Mouse (Mus musculus): ENCODE data around the gene Gm45337.
"Not testable (repeated sequence)": the region's sequence is repeated elsewhere in the genome, so short reads cannot be mapped to it uniquely, and the experiment has no call there.

Gene Gm45337

DNA sequence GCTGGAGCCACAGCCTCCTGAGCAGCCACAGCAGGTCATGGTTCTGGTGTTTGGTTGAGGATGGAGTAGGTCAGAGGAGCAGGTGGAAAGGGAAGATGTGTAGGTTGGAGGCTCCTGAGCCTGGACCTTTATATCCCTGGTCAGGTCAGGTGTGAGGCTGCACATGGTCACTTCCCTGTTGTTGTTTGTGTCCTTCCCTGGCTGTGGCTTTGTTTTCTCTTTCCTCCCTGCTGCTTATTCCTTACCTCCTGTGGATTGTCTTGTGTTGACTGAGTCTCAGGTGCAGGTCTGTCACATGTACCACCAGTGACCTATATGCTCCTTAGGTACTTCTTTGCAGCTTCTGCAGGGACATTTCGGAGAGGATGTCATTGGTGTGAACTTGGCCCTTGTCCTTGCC is at the start of gene Gm45337:
Gene Gm45337, minus strand, starts transcription at position 101 of the 400 bp plus-strand sequence.
- no peak for DNase-seq

- no peak for DNase-seq
These were observed 45.9 kb upstream of the Gm45337 start, which contains the start of gene Gm10153 for GRCm38 (mm10) chr7:142190289-142190688. Gene Gm10153, minus strand, starts transcription at chr7:142190389.

DNA sequence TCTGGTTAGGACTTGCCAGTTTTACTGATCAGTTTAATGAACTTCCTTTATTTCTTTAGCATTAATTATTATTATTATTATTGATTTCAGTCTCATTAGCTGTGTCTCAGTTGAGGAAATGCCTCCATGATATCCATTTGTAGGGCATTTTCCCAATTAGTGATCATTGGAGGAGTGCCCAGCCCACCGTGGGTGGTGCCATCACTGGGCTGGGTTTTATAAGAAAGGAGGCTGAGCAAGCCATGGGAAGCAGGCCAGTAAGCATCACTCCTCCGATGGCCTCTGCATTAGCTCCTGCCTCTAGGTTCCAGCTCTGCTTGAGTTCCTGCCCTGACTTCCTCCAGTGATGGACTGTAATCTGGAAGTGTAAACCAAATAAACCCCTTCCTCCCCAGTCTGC is 43.7 kb upstream of the Gm45337 start:
- no peak for DNase-seq

DNA sequence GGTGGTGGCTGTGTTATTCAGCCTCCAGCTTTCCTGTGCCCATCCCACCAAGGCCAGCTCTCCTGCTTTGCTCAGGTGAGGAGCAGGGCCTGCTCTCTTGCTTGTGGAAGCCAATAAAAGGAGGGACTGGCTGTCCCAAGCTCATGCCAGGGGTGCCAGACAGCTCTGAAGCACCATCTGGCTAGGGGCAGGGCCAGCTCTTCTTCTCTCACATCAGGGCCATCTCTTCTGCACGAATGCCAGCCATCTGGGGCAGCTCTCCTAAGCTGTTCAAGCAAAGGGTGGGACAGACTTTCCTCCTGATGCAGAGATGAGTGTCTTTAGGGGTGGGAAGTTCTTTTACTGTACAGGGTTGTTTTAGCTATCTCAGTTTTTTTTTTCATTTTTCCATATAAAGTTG is 36.6 kb upstream of the Gm45337 start:
- DNase-seq: no peak

- DNase-seq: no peak
These were observed 34.3 kb upstream of the Gm45337 start for GRCm38 (mm10) chr7:142178685-142179084.

DNA sequence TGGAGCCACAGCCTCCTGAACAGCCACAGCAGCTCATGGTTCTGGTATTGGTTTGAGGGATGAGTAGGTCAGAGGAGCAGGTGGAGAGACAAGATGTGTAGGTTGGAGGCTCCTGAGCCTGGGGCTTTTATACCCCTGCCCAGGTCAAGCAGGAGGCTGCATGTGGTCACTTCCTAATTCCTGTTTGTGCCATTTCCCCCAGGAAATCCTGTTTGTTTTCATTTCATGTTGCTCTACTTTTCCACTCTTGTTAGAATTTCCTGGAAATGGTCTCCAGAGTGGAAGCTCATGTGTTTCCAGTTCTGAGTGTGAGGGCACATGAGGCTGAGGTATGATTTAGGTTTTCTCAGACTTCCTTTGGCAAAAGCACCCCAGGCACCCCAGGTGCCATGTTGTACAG is 31.5 kb upstream of the Gm45337 start, which contains the start of gene Krtap5-2:
Gene Krtap5-2, minus strand, starts transcription at position 101 of the 400 bp plus-strand sequence.
- not testable (repeated sequence) for DNase-seq

DNA sequence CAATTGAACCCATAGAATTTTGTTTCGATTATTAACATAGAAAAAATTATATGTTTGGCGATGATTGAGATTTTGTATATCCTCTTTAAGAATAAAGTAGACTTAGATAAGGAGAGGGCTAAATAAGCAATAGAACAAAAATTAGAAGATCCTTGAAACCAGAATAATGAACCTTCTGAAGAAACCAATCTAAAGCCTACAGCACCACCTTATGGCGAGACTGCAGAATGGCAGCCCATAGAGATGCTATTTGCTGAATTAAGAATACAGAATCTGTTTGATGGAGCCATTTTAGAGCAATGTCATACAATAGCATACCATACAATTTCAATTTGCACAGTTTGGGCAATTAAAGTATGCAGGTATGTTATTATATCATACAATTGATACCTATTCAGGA is 25.4 kb upstream of the Gm45337 start:
- no peak for DNase-seq

DNA sequence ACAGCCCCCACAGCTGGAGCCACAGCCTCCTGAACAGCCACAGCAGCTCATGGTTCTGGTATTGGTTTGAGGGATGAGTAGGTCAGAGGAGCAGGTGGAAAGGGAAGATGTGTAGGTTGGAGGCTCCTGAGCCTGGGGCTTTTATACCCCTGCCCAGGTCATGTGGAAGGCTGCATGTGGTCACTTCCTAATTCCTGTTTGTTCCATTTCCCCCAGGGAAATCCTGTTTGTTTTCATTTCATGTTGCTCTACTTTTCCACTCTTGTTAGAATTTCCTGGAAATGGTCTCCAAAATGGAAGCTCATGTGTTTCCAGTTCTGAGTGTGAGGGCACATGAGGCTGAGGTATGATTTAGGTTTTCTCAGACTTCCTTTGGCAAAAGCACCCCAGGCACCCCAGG is 21.2 kb upstream of the Gm45337 start, which contains the start of gene Gm4553:
Gene Gm4553, minus strand, starts transcription at position 101 of the 400 bp plus-strand sequence.
- not testable (repeated sequence) for DNase-seq

- no peak for DNase-seq
These were observed 15.0 kb upstream of the Gm45337 start for GRCm38 (mm10) chr7:142159366-142159765.

- not testable (repeated sequence) for DNase-seq
These were observed 12.6 kb upstream of the Gm45337 start, which contains the start of gene Gm29735 for GRCm38 (mm10) chr7:142157013-142157412. Gene Gm29735, minus strand, starts transcription at chr7:142157113.

GRCm38 (mm10) chr7:142155308-142155707 is 10.9 kb upstream of the Gm45337 start:
- no peak for DNase-seq

- no peak for DNase-seq
These were observed 7.8 kb upstream of the Gm45337 start for GRCm38 (mm10) chr7:142152191-142152590.

GRCm38 (mm10) chr7:142148633-142149032 is 4.2 kb upstream of the Gm45337 start:
- DNase-seq: no peak

- DNase-seq: peak; percentile 39 to 42
These were observed 1.6 kb upstream of the Gm45337 start for GRCm38 (mm10) chr7:142146033-142146432.

DNA sequence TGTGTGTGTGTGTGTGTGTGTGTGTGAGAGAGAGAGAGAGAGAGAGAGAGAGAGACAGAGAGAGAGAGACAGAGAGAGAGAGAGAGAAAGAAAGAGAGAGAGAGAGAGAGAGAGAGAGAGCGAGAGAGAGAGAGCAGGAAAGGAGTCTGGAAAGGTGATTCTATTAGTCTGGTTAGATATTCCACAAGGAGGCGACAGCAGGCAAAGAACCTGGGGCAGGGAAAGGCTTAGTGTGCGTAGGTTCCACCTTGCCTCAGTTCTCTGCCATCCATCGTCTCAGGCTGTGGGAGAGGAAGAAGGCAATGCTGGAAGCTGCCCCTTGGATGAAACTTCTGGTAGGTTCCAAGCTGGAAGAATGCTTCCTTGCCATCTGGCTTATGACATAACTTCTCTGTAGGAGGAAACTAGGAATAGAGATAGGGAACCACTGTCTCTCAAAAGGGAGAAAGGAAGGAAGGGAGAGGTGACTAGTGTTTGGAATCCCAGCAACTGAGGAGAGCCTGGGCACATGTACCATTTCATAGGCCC is 1.1 kb upstream of the Gm45337 start:
- DNase-seq: no peak

- DNase-seq: not testable (repeated sequence)
These were observed 849 bp downstream of the Gm45337 start for GRCm38 (mm10) chr7:142143506-142144010.

- DNase-seq: no peak
These were observed 3.7 kb downstream of the Gm45337 start for GRCm38 (mm10) chr7:142140696-142141095.

DNA sequence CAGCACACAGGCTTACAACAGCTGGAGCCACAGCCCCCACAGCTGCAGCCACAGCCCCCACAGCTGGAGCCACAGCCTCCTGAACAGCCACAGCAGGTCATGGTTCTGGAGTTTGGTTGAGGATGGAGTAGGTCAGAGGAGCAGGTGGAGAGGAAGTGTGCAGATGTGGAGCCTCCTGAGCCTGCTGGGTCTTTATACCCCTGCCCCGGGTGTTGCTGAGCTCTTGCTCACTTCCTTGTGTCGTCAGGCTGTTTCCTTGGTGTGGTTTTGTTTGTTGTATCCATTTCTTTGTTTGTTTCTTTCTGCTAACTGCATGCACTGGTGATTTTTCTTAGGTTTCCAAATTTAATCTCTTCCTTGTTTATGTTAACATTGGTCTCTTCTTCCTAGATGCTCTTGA is 8.5 kb downstream of the Gm45337 start, which contains the start of gene Gm39115:
Gene Gm39115, minus strand, starts transcription at position 101 of the 400 bp plus-strand sequence.
- not testable (repeated sequence) for DNase-seq

GRCm38 (mm10) chr7:142134206-142134995 is 10.0 kb downstream of the Gm45337 start:
- peak; percentile 7 to 8 for DNase-seq

DNA sequence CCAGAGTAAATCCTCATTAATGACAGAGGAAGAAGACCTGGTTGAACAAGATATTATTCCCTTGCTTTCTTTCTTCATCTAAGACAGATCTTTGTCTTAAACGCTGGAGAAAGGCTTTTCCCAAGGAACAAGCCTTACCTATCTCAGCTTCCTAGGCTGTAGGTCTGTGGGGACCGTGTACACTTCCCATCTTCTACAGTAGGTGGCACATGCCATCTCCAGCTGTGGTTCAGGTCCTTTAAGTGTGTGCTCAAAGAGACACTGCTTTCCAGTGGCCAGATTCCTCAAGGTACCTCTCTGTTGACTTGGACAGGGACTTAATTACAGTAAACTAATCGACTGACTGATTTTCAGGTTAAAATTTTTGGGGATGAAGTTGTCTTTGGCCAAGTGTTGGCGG is 15.6 kb downstream of the Gm45337 start:
- DNase-seq: no peak

GRCm38 (mm10) chr7:142120629-142121028 is 23.8 kb downstream of the Gm45337 start, which contains the start of gene Gm45618:
Gene Gm45618, minus strand, starts transcription at chr7:142120729.
- DNase-seq: not testable (repeated sequence)

- peak; percentile 34 to 44 for DNase-seq
These were observed 24.8 kb downstream of the Gm45337 start for GRCm38 (mm10) chr7:142119632-142120031.

- no peak for DNase-seq
These were observed 39.7 kb downstream of the Gm45337 start for GRCm38 (mm10) chr7:142104747-142105146.

- peak; percentile 90 to 92 for DNase-seq
These were observed 46.6 kb downstream of the Gm45337 start for GRCm38 (mm10) chr7:142097776-142098175.
